Mouse (Mus musculus): ENCODE measurements at regions not wholly inside any gene's neighbourhood (a gene's known extent, or its start where the extent isn't known, plus 50 kb on each side); places are given as distances from the start of the nearest gene placed in this dataset.

DNA sequence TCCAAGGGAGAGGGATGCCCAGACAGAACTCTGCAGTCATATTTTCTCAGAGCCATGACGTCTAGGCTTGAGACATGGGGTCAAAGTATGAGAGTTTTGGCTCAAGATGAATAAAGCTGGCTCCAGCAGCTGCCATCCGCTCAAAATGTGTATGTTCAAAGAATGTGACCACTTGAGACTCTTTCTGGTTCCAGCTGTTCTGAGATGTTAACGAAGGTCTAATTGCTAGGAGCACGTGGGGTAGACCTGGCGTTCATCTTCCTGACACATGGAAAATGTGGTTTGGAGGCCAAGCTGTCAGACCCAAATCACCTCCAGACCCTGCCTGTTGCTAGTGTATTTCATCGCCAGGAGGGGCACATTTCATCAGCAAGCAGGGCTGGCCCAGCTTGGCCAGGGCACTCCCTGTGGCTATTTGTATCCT, 58.9 kb upstream of the Ankrd1 start:
- Histone ChIP-seq H3K4me3 (replicated peaks; ENCODE audit: extremely low read depth, low read depth, low read length) (no peak overlapping the region), H3K4me1 (ENCODE audit: control insufficient read depth, insufficient read depth, low read length) (no peaks in the 10 kb centered on the region)
- TF ChIP-seq POLR2A (IDR thresholded peaks at IDR 0.05; ENCODE audit: borderline replicate concordance, extremely low read depth, low read depth, low read length) = no peak
- no peak for TF ChIP-seq CTCF (IDR thresholded peaks at IDR 0.05; ENCODE audit: insufficient read depth, low read length)
- 52% methylated on average over 6 of the region's 6 CpGs for WGBS
- no peak for DNase-seq

DNA sequence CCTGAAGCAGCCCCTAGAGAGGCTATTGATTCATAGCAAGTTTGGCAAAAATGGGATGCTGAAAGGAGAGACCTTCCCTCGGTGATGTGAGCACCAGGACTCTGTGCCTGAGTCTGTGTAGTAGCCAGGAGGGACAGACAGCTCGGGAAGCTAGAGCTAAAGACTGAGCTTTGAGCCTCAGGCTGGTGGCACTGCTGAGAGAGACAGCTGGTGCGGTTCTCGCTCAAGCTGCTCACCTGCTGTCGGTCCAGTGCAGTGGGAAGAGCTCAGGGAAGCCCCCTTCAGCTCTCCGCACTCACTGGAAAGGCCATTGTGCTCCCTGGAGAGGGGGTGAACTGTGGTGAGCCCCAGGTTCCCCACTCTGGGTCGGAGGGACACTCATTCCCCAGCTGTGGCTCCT, 60.4 kb upstream of the Ankrd1 start:
- DNase-seq = no peak
- 79% methylated on average over 7 of the region's 7 CpGs for WGBS
- TF ChIP-seq CTCF (IDR thresholded peaks at IDR 0.05; ENCODE audit: insufficient read depth, low read length) (no peak), POLR2A (IDR thresholded peaks at IDR 0.05; ENCODE audit: borderline replicate concordance, extremely low read depth, low read depth, low read length) (no peak)
- H3K4me1 ChIP-seq (ENCODE audit: control insufficient read depth, insufficient read depth, low read length) = no peaks in the 10 kb centered on the region
- H3K4me3 ChIP-seq (replicated peaks; ENCODE audit: extremely low read depth, low read depth, low read length) = no peak overlapping the region

GRCm38 (mm10) chr19:36181535-36181934, 61.6 kb upstream of the Ankrd1 start:
- H3K4me3 ChIP-seq (replicated peaks; ENCODE audit: extremely low read depth, low read depth, low read length) = no peak overlapping the region
- no peak for TF ChIP-seq POLR2A (IDR thresholded peaks at IDR 0.05; ENCODE audit: borderline replicate concordance, extremely low read depth, low read depth, low read length)
- 45% methylated on average over 2 of the region's 2 CpGs for WGBS
- DNase-seq = no peak
- H3K4me1 ChIP-seq (ENCODE audit: control insufficient read depth, insufficient read depth, low read length) = no peaks in the 10 kb centered on the region

GRCm38 (mm10) chr19:36183127-36183526, 63.2 kb upstream of the Ankrd1 start:
- TF ChIP-seq CTCF (IDR thresholded peaks at IDR 0.05; ENCODE audit: insufficient read depth, low read length) (peak; percentile 63), POLR2A (IDR thresholded peaks at IDR 0.05; ENCODE audit: borderline replicate concordance, extremely low read depth, low read depth, low read length) (no peak)
- 20% methylated on average over 2 of the region's 2 CpGs for WGBS
- Histone ChIP-seq H3K4me1 (ENCODE audit: control insufficient read depth, insufficient read depth, low read length) (no peaks in the 10 kb centered on the region), H3K4me3 (replicated peaks; ENCODE audit: extremely low read depth, low read depth, low read length) (no peak overlapping the region)
- peak; percentile 30 for DNase-seq

GRCm38 (mm10) chr19:36189662-36190061, 69.8 kb upstream of the Ankrd1 start:
- no peaks in the 10 kb centered on the region for H3K4me1 ChIP-seq (ENCODE audit: control insufficient read depth, insufficient read depth, low read length)
- WGBS = 87% methylated on average over 5 of the region's 5 CpGs
- DNase-seq = no peak
- TF ChIP-seq POLR2A (IDR thresholded peaks at IDR 0.05; ENCODE audit: borderline replicate concordance, extremely low read depth, low read depth, low read length) = no peak
- no peak overlapping the region for H3K4me3 ChIP-seq (replicated peaks; ENCODE audit: extremely low read depth, low read depth, low read length)

DNA sequence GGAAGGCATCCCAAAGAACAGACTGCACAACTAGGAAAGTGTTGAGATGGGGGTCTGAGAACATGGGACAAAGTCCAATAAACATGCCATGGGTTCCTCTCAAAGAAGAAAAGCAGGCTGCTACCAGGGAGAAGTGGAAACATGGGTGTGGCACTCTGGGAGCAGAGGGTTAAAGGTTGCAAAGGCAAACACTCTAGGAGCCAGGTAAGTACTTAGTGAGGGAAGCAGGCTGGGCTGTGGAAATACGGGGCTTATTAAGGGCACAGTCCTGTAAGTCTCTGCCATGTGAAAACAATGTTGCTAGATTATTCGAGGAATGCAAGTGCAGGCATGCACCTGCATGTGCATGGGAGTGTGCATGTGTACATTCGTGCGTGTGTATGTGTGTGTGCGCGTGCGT, 71.7 kb upstream of the Ankrd1 start:
- WGBS = 87% methylated on average over 7 of the region's 7 CpGs
- no peak for TF ChIP-seq POLR2A (IDR thresholded peaks at IDR 0.05; ENCODE audit: borderline replicate concordance, extremely low read depth, low read depth, low read length)
- no peak for TF ChIP-seq CTCF (IDR thresholded peaks at IDR 0.05; ENCODE audit: insufficient read depth, low read length)

GRCm38 (mm10) chr19:36204269-36204668, 84.4 kb upstream of the Ankrd1 start:
- WGBS = 89% methylated on average over 2 of the region's 2 CpGs
- H3K4me3 ChIP-seq (replicated peaks; ENCODE audit: extremely low read depth, low read depth, low read length) = no peak overlapping the region
- H3K4me1 ChIP-seq (ENCODE audit: control insufficient read depth, insufficient read depth, low read length) = no peaks in the 10 kb centered on the region
- DNase-seq = no peak
- TF ChIP-seq POLR2A (IDR thresholded peaks at IDR 0.05; ENCODE audit: borderline replicate concordance, extremely low read depth, low read depth, low read length) (no peak), CTCF (IDR thresholded peaks at IDR 0.05; ENCODE audit: insufficient read depth, low read length) (no peak)

More for the DNA sequence above, 71.7 kb upstream of the Ankrd1 start:
- Histone ChIP-seq H3K4me3 (replicated peaks; ENCODE audit: extremely low read depth, low read depth, low read length) (no peak overlapping the region), H3K4me1 (ENCODE audit: control insufficient read depth, insufficient read depth, low read length) (no peaks in the 10 kb centered on the region)
- no peak for DNase-seq

GRCm38 (mm10) chr19:36204965-36205718, 85.2 kb upstream of the Ankrd1 start:
- no peak for DNase-seq
- no peak for TF ChIP-seq POLR2A (IDR thresholded peaks at IDR 0.05; ENCODE audit: borderline replicate concordance, extremely low read depth, low read depth, low read length)
- TF ChIP-seq CTCF (IDR thresholded peaks at IDR 0.05; ENCODE audit: insufficient read depth, low read length) = no peak
- H3K4me1 ChIP-seq (ENCODE audit: control insufficient read depth, insufficient read depth, low read length) = no peaks in the 10 kb centered on the region
- 93% methylated on average over 8 of the region's 8 CpGs for WGBS
- H3K4me3 ChIP-seq (replicated peaks; ENCODE audit: extremely low read depth, low read depth, low read length) = no peak overlapping the region

- TF ChIP-seq CTCF (IDR thresholded peaks at IDR 0.05; ENCODE audit: insufficient read depth, low read length) (no peak), POLR2A (IDR thresholded peaks at IDR 0.05; ENCODE audit: borderline replicate concordance, extremely low read depth, low read depth, low read length) (no peak)
- no peak overlapping the region for H3K4me3 ChIP-seq (replicated peaks; ENCODE audit: extremely low read depth, low read depth, low read length)
- no peaks in the 10 kb centered on the region for H3K4me1 ChIP-seq (ENCODE audit: control insufficient read depth, insufficient read depth, low read length)
- no peak for DNase-seq
- WGBS = 31% methylated on average over 7 of the region's 7 CpGs
Measured at GRCm38 (mm10) chr19:36207735-36208288, 87.9 kb upstream of the Ankrd1 start.

DNA sequence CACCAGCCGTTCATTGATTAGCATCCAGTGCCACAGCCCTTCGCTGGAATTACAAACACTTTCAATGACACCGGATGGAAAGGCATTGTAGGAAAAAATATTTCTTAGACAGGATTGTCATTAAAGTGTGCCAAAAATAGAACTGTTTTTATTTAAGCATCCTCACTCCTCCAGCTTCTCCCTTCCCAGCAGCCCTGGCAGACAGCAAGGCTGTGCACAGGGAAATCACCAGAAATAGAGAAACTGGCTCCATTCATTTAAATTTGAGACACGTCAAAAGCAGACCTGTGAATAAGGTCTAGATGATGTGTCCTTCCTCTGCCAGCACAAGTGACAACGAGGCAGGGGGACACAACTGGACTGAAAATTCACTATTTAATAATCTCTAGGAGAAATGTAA, 88.5 kb upstream of the Ankrd1 start:
- DNase-seq = no peak
- Histone ChIP-seq H3K4me1 (ENCODE audit: control insufficient read depth, insufficient read depth, low read length) (no peaks in the 10 kb centered on the region), H3K4me3 (replicated peaks; ENCODE audit: extremely low read depth, low read depth, low read length) (no peak overlapping the region)
- WGBS = 34% methylated on average over 5 of the region's 5 CpGs
- no peak for TF ChIP-seq CTCF (IDR thresholded peaks at IDR 0.05; ENCODE audit: insufficient read depth, low read length)
- no peak for TF ChIP-seq POLR2A (IDR thresholded peaks at IDR 0.05; ENCODE audit: borderline replicate concordance, extremely low read depth, low read depth, low read length)

All from lung, adult 2 months (tissue).